Mouse (Mus musculus): Measurements from ENCODE around the gene Stk10. TPM values are rescaled to one million over a fixed set of nuclear protein-coding genes. Genes with fewer than 3 reads are reported as not detected.
A peak's percentile ranks its signal among the peaks of the same experiment; 100 is the strongest.

The Stk10 gene
- polyA plus RNA-seq, 1 experiment from 2014 or later: 2.6 TPM

DNA sequence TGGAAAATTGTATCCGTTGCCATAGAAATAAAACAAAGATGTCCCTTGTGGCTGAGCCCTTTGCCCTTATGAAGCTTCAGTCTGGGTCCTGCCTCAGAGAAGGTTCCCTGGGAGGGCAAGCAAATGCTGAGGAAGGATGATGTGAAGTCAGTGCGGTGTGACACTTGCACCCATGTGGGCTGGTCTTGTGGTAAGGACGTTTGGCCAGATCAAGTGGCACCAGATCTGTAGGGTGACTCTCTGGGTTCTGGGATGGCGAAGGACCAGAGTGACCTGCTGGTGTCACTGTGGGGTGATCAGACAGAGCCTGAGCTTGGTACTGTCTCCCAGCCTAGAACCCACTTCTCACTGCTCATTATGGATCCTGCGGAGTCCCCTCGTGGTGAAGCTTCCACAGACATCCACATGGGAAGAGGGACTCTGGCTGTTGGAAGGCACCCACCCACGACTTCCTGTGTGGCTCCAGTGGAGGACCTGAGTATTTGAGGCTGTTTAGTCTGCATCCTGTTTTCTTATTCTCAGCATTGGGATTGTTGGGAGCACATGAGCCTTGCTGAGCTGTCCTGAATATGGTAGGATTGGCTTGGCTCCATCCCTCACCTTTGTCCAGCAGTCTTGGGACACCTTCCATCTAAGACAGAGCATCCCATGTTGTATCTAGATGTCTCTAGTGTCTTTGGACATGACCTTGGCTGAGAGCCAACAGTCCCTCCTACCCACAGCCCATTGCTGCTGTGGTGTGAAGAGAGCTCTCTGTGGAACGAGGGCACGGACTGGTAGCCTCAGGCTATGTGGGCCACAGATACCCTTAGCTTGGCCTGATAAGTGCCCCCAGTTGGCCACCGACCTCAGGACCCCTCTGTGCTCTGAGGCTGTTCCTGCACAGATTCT, 28.6 kb downstream of the Stk10 start:
- 0 out of 2 replicates have a peak, but pooled peaks have one; percentile 12 for TF ChIP-seq CTCF (IDR thresholded peaks at IDR 0.05; ENCODE audit: low read depth)
- H3K9ac ChIP-seq (ENCODE audit: low read depth, low read length): no peak overlapping the region
- H3K4me2 ChIP-seq (replicated peaks; ENCODE audit: low read depth): no peak overlapping the region
- no peaks in the 10 kb centered on the region for H3K9me3 ChIP-seq (ENCODE audit: control insufficient read depth)
- H3K4me1 ChIP-seq (replicated peaks; ENCODE audit: control insufficient read depth, insufficient read depth, low read length): peaks cover 9% of the 10 kb centered on the region; the same call in 1 of the 2 replicates
- WGBS: 72% methylated on average over 10 of the region's 10 CpGs
- H3K36me3 ChIP-seq (ENCODE audit: control insufficient read depth, insufficient read depth): no peaks in the 10 kb centered on the region
- H3K27ac ChIP-seq (ENCODE audit: low read depth, low read length): no peak overlapping the region; the same call in 1 of the 2 replicates
- no peak for ATAC-seq
- H3K4me3 ChIP-seq (ENCODE audit: low read depth, low read length): no peak overlapping the region
- H3K27me3 ChIP-seq (replicated peaks; ENCODE audit: control insufficient read depth, insufficient read depth, low read length): no peaks in the 10 kb centered on the region

DNA sequence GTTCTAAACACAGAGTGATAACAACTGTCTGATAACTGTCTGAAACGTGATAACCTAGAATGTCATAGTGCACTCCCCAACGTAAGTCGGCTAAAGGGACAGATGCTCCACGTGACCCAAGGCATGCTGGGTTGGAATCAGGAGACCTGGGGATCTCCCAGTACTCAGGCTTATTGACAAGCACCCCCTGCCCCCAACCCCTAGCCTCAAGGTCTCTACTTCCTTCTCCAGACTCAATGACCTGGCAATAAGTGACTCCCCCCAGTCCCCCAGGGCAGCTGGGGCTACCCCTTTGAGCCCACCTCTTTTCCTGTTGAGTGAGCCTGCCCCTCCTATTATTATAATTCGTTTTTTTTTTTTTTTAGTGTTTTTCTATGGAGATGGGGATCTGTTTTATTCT, 29.6 kb downstream of the Stk10 start:
- no peak overlapping the region for H3K27ac ChIP-seq (ENCODE audit: low read depth, low read length)

DNA sequence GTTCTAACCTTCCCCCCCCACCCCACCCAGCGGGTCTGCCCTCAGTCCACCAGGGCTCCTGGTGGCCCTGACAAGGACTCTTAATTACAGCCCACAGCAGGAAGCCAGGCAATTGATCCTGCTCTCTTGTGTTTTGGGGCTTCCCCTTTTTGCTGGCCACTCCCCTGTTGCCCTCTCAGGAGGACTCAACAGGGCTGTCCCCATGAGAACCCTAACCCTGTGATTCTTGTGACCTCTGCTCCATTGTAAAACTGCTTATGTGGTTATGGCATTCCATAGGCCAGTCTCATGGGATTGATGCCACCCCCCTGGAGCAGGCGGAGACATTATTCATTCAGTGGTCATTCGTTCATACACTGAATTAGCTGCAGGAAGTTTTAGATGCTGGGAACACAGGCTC, 30.6 kb downstream of the Stk10 start:
- Histone ChIP-seq H3K9me3 (ENCODE audit: control insufficient read depth) (no peaks in the 10 kb centered on the region), H3K9ac (ENCODE audit: low read depth, low read length) (no peak overlapping the region), H3K4me1 (replicated peaks; ENCODE audit: control insufficient read depth, insufficient read depth, low read length) (peaks cover 13% of the 10 kb centered on the region; the same call in 1 of the 2 replicates), H3K4me2 (replicated peaks; ENCODE audit: low read depth) (no peak overlapping the region), H3K36me3 (ENCODE audit: control insufficient read depth, insufficient read depth) (no peaks in the 10 kb centered on the region), H3K27me3 (replicated peaks; ENCODE audit: control insufficient read depth, insufficient read depth, low read length) (no peaks in the 10 kb centered on the region), H3K4me3 (ENCODE audit: low read depth, low read length) (no peak overlapping the region), H3K27ac (ENCODE audit: low read depth, low read length) (peak overlapping the region; percentile 50; the same call in 1 of the 2 replicates)
- WGBS: 46% methylated on average over 3 of the region's 3 CpGs
- TF ChIP-seq CTCF (IDR thresholded peaks at IDR 0.05; ENCODE audit: low read depth): no peak
- ATAC-seq: peak; percentile 74

More for the DNA sequence above, 29.6 kb downstream of the Stk10 start:
- no peak for TF ChIP-seq CTCF (IDR thresholded peaks at IDR 0.05; ENCODE audit: low read depth)
- no peaks in the 10 kb centered on the region for H3K27me3 ChIP-seq (replicated peaks; ENCODE audit: control insufficient read depth, insufficient read depth, low read length)
- no peaks in the 10 kb centered on the region for H3K36me3 ChIP-seq (ENCODE audit: control insufficient read depth, insufficient read depth)
- no peak for ATAC-seq
- H3K9me3 ChIP-seq (ENCODE audit: control insufficient read depth): no peaks in the 10 kb centered on the region
- H3K9ac ChIP-seq (ENCODE audit: low read depth, low read length): no peak overlapping the region
- 68% methylated on average over 5 of the region's 5 CpGs for WGBS
- H3K4me3 ChIP-seq (ENCODE audit: low read depth, low read length): no peak overlapping the region
- no peak overlapping the region for H3K4me2 ChIP-seq (replicated peaks; ENCODE audit: low read depth)
- H3K4me1 ChIP-seq (replicated peaks; ENCODE audit: control insufficient read depth, insufficient read depth, low read length): peaks cover 13% of the 10 kb centered on the region; the same call in 1 of the 2 replicates

DNA sequence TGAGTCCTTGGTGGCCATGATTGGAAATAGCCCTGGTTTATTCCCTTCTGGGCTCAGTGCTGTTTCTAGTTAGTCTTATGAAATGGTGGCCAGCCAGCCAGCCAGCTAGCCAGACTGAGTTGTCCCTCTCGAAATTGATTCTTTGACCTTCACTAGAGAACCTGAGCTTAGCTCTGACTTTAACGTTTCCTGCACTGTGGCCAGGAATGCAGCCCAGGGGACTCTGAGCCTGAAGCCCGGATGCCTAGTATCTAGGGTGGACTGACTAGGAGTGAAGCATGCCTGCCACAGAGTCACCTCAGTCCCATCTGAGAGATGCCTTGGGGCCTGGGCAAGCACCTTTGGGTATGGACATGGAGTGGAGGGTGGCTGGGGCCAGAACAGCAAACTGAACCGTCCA, 31.5 kb downstream of the Stk10 start:
- WGBS: 47% methylated on average over 4 of the region's 4 CpGs
- no peaks in the 10 kb centered on the region for H3K9me3 ChIP-seq (ENCODE audit: control insufficient read depth)
- ATAC-seq: no peak
- TF ChIP-seq CTCF (IDR thresholded peaks at IDR 0.05; ENCODE audit: low read depth): no peak
- no peak overlapping the region for H3K4me2 ChIP-seq (replicated peaks; ENCODE audit: low read depth)
- H3K36me3 ChIP-seq (ENCODE audit: control insufficient read depth, insufficient read depth): no peaks in the 10 kb centered on the region
- H3K9ac ChIP-seq (ENCODE audit: low read depth, low read length): no peak overlapping the region
- no peaks in the 10 kb centered on the region for H3K27me3 ChIP-seq (replicated peaks; ENCODE audit: control insufficient read depth, insufficient read depth, low read length)
- peak overlapping the region; percentile 30; the same call in 1 of the 2 replicates for H3K27ac ChIP-seq (ENCODE audit: low read depth, low read length)
- H3K4me1 ChIP-seq (replicated peaks; ENCODE audit: control insufficient read depth, insufficient read depth, low read length): peaks cover 13% of the 10 kb centered on the region; the same call in 1 of the 2 replicates
- no peak overlapping the region for H3K4me3 ChIP-seq (ENCODE audit: low read depth, low read length)

DNA sequence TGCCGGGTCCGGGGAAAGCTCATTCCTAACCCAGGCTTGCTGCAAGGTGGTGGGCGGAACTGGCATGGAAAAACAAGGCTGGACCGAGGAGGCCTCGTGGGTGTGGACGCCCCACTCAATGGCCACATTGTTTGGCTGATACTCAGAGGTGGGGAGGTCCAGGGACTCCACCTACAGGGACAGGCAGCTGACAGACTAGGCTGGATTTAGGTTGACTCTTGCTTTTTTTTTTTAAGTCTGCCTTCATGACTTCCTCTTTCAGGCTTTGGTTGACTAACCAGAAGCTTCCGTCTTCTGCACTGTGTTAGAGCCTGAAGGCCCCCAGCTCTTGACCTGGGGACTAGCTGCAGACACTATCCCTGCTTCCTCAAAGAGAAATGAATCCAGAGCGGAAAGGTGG, 32.0 kb downstream of the Stk10 start:
- H3K4me3 ChIP-seq (ENCODE audit: low read depth, low read length): no peak overlapping the region
- TF ChIP-seq CTCF (IDR thresholded peaks at IDR 0.05; ENCODE audit: low read depth): no peak; the same call in 1 of the 2 replicates
- no peak overlapping the region for H3K9ac ChIP-seq (ENCODE audit: low read depth, low read length)
- no peaks in the 10 kb centered on the region for H3K27me3 ChIP-seq (replicated peaks; ENCODE audit: control insufficient read depth, insufficient read depth, low read length)
- no peak overlapping the region for H3K4me2 ChIP-seq (replicated peaks; ENCODE audit: low read depth)
- peak overlapping the region; percentile 30; the same call in 1 of the 2 replicates for H3K27ac ChIP-seq (ENCODE audit: low read depth, low read length)
- peaks cover 13% of the 10 kb centered on the region; the same call in 1 of the 2 replicates for H3K4me1 ChIP-seq (replicated peaks; ENCODE audit: control insufficient read depth, insufficient read depth, low read length)
- no peaks in the 10 kb centered on the region for H3K9me3 ChIP-seq (ENCODE audit: control insufficient read depth)
- H3K36me3 ChIP-seq (ENCODE audit: control insufficient read depth, insufficient read depth): no peaks in the 10 kb centered on the region
- WGBS: 35% methylated on average over 8 of the region's 8 CpGs
- ATAC-seq: no peak

DNA sequence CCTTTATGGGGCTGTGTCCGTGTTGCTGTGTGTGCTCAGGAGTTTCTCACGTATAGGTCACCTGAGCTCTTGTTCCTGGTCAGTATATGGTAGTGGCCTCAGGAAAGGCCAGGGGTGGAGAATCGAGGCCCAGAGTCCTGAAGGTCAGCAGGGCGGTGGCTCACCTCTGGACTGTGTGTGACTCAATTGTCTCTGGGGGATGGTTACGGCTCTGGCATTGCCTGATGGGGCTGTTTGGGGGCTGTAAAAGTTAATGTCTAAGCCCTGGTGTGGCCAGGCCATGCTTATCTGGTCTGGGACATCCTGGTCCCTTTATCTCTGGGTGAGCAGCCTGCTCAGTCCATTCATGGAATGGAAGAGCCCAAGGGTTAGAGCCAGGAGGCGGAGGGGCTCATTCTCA, 33.1 kb downstream of the Stk10 start:
- Histone ChIP-seq H3K9me3 (ENCODE audit: control insufficient read depth) (no peaks in the 10 kb centered on the region), H3K27me3 (replicated peaks; ENCODE audit: control insufficient read depth, insufficient read depth, low read length) (no peaks in the 10 kb centered on the region), H3K27ac (ENCODE audit: low read depth, low read length) (0 out of 2 replicates have a peak overlapping the region, but pooled peaks have one; percentile 7), H3K4me1 (replicated peaks; ENCODE audit: control insufficient read depth, insufficient read depth, low read length) (peaks cover 13% of the 10 kb centered on the region; the same call in 1 of the 2 replicates), H3K9ac (ENCODE audit: low read depth, low read length) (no peak overlapping the region), H3K4me2 (replicated peaks; ENCODE audit: low read depth) (no peak overlapping the region), H3K4me3 (ENCODE audit: low read depth, low read length) (no peak overlapping the region), H3K36me3 (ENCODE audit: control insufficient read depth, insufficient read depth) (no peaks in the 10 kb centered on the region)
- TF ChIP-seq CTCF (IDR thresholded peaks at IDR 0.05; ENCODE audit: low read depth): no peak
- ATAC-seq: peak; percentile 63
- WGBS: 48% methylated on average over 6 of the region's 6 CpGs
